Mouse (Mus musculus) fat pad, adult 2 months (tissue): ENCODE results near the gene Plpp4.

Source experiments
- DNase-seq: peaks from one replicate; pipeline ENCODE4 v3.0.0-alpha.2; 2011; ENCODE audit warnings: low read depth, low spot score; ENCODE audit errors: extremely low read depth

The Plpp4 gene

GRCm38 (mm10) chr7:129293211-129293610, 36.4 kb downstream of the Plpp4 start:
- no peak for DNase-seq

DNA sequence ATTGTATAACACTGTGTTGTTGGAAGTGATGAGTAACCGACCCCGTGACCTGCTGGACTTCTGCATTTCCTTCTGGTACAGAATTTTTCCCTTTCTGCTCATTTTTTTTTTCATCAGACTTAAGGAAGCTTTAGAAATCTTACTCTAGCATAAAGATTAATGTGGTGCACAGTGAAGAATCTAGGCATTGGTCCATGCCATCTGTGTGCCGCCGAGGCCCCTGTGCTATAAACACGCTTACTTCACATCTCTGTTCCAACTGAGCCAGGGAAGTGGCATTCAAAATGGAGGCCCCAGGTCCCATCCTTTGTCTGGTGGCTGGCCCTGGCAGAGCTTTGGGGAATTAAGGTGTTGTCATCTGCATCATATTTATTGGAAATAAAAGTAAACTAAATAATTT, 44.8 kb downstream of the Plpp4 start:
- DNase-seq = no peak

DNA sequence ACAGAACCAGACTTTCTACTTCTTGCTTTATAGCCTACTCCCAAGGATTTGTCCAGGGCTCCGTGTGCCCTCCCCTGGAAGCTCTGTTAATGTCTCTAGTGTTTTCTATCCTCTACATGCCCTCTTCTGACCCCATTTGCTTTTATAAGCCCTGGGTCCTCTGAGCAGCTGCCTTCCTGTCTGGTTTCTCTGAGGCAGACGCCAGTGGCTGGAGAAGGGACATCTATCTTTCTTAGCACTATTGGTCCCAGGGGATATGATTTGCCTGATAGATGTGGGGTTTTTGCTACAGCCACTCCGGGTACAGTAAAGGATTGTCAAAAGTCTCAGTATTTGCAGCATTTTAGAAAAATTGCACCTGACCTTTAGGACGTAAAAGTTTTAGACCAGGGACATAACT, 46.5 kb downstream of the Plpp4 start:
- no peak for DNase-seq

GRCm38 (mm10) chr7:129307042-129307825, 50.4 kb downstream of the Plpp4 start:
- no peak for DNase-seq

DNA sequence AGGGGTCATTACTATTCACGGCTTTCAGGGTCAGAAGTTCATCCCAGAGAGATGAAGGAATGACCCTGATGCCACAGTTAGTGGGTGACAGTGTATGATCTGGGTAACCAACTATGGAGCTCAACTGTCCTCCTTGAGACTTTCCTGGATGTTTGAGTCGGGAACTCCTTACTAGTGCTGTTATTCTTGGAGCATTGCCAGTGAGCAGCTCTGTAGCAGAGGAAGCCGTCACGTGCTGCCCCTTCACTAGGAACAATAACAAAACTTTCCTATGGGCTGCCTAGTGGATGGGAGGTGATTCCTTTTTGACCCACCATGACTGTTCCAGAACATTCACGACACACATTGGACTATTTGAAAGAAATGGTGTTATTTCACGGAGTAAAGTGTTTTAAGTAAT, 51.8 kb downstream of the Plpp4 start:
- no peak for DNase-seq

DNA sequence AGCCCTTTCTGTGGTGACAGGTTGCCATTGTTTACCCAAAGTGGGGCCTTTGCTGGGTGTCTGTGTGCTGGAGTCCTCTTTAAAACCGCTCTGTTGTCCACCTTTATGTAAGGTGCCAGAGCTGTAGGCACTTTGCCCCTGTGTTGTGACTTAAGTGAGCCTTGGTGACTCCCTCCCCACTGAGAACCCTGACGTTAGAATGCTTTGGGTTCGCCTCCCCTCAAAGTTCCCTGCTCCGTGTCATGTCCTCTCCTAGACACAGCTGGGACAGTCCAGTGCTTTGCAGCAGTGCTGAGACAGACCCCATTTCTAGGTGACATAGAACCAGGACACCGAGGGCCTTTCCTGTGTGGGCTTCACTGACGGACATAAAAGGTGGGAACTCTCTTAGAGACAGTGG, 55.7 kb downstream of the Plpp4 start:
- DNase-seq = no peak

DNA sequence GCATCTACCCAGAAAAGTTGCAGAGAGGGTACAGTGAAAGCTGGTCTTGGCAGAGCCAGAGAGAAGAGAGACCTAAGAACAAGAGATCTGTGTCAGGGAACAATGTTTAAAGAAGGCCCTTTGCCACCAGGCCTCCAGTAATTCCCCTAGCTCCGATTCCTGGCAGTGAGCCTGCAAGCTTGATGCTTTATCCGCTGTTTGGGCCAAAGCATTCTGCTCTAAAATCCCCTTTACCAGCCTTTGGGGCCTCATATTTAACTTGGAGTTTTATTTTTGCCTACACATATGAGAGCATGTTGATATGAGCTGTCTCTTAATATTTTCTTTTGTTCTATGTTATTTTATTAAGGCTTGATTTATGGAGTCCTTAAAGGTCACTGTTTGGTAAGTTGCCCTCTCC, 57.1 kb downstream of the Plpp4 start:
- no peak for DNase-seq

- no peak for DNase-seq
Measured at GRCm38 (mm10) chr7:129340096-129340495, 83.3 kb downstream of the Plpp4 start.

DNA sequence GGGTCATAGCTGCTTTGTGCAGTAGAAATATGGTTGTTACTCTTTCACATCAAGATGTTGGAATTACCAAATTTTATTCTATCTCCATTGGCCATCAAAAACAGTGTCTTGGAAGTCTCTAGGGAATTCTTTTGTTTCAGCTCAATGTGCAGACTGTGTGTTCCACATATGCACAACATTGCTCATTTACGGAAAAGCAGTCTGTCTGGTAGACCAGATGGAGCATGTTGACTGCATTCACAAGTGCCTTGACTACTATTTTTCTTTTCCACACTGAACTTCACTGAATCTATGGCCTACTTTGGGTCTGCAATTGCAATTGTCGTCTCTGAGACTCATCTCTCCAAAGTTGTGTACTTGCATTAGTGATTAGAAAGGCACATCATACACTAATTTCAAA, 98.7 kb downstream of the Plpp4 start:
- no peak for DNase-seq

DNA sequence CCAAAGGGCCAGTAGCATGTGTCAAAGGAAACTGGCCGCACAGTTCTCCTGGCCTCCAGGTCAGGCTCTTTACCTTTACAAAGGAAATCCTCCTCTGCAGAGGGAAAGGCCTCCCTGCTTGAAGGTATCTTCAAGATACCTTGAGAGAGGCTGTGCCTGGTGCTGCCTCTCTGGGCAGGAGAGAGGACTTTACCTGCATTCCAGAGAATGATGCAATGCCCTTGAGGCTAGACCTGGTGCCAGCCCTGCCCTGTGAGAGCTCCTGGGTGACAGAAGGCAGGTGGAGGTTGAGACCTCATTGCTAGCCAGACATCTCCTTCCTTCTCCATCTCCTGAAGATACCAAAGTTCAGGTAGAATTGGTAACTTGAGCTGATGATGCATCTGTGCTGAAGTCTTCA, 118.5 kb downstream of the Plpp4 start:
- no peak for DNase-seq

DNA sequence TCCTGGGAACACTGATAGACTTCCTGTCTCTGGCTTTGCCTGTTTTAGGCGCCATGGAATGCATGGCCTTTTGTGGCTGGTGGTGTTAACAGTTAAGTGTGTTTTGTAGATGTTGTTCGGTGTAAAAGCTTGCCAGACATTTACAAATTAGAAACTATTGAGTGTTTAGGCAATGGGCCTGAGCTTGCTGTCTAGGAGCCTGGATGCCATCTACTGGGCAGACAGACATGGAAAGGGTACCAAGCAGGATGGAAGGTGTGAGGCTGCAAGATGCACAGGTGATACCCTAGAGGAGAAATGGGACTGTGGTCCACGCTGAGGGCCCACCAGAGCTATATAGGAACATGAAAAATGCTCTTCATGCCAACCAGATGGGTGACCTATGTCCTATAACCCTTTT, 128.3 kb downstream of the Plpp4 start:
- DNase-seq = no peak

GRCm38 (mm10) chr7:129392835-129393489, 136.1 kb downstream of the Plpp4 start:
- DNase-seq = no peak

DNA sequence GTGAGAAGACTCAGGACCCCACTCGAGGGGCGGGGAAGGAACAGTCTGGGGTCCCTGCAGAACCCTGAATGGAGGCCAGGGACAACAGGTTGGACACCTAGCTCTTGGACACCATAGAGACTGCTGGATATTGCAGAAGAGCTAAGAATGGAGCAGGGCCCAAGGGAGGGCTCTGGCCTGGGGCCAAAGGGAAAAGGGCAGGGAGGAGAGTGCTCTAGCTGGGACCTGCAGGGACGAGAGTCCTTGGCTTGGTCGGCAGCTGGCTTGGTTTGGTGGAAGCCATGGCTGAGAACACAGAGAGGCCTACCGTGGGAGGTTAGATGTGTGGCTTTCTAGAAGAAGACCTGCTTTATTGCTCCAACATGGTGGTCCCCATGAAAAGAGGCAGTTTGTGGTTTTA, 139.7 kb downstream of the Plpp4 start:
- no peak for DNase-seq

- DNase-seq = peak; percentile 83
Measured at GRCm38 (mm10) chr7:129399071-129399470, 142.2 kb downstream of the Plpp4 start.

GRCm38 (mm10) chr7:129402695-129403364, 146.0 kb downstream of the Plpp4 start:
- no peak for DNase-seq

GRCm38 (mm10) chr7:129406069-129406468, 149.2 kb downstream of the Plpp4 start:
- no peak for DNase-seq

DNA sequence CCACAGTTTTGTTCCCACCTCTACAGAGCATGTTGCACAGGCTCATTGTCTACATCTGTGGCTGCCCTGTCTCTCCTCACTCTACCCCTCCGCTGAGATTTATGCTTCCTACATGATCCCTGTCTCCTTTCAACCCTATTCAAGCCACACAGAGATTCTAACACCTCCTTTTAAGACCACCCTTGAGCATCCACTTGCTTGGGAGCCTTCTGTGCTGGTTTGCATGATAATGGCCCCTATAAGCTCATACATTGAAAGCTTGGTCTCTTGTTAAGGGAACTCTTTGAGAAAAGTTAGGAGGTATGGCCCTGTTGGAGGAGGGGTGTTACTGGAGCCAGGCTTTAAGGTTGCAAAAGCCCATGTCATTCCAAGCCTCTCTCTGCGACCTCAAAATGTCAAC, 155.9 kb downstream of the Plpp4 start:
- no peak for DNase-seq

GRCm38 (mm10) chr7:129415179-129415578, 158.3 kb downstream of the Plpp4 start:
- DNase-seq = no peak

DNA sequence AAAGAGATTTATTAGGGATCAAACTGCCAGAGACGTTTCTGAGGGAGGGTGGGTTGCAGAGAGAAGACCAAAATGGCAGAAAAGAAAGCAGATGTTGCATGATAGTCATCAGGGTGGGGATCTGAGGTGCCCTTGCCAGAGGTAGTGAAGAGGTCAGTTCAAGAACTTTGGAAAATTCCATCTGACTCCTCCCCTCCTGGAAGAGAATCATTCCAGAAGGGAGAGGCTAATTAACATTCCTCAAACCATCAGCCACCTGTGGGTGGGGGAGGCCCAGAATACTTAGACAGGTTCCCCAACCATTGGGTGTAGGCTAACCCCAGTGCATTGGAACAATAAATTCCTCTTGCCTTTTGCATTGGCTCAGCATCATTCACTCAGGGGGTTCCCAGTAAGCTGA, 164.3 kb downstream of the Plpp4 start:
- DNase-seq = no peak

- no peak for DNase-seq
Measured at GRCm38 (mm10) chr7:129425554-129425953, 168.7 kb downstream of the Plpp4 start.

DNA sequence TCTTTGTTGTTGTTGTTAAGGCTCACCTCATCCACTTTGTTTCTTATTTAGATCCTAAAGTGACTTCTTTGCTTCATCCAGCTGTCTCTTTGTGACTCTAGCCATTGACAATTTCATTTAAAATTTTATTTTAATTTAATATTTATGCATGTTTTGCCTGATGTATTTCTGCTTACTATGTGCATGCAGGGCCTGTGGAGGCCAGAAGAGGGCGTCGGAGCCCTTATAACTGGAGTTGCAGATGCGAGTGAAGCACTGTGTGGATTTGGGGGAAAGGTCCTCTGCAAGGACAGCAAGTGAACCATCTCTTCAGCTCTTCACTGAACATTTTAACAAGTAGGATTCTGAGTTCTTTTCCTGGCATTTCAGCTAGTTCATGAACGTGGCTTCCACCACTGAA, 172.0 kb downstream of the Plpp4 start:
- DNase-seq = no peak

DNA sequence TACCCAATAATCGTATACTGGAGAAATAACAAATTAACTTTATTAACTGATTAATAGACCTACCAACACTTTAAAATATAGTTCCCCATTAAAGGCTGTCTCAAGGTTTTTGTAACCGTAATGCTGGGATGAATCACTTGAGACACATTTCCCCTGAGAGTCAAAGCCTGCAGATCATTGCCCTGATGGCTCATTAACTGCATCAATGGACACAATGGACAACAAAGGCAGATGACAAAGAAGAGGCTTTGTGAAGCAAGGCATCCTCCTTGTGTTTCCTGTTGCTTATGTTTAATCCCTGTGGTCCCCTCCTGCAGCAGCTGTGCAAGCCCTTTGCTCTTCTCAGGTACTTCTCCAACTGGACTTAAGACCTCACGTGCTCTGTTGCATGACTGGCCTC, 173.1 kb downstream of the Plpp4 start:
- no peak for DNase-seq
